Mouse (Mus musculus) bone marrow, adult 2 months (tissue): ENCODE measurements around the gene Rfng.
A peak's percentile ranks its signal among the peaks of the same experiment; 100 is the strongest.

Experiments used
- CTCF ChIP-seq: fragments of 200-500 bp; IDR thresholded peaks from 2 replicates; pipeline ENCODE4 v1.5.1; 2011; ENCODE audit warnings: low read length, control low read depth; ENCODE audit not compliant: control insufficient read depth, insufficient read depth
- POLR2A ChIP-seq: fragments of 200-500 bp; IDR thresholded peaks from 2 replicates; pipeline ENCODE4 v1.6.1; 2011; ENCODE audit warnings: low read depth, mild to moderate bottlenecking, control low read depth, low read length, borderline replicate concordance; ENCODE audit not compliant: control insufficient read depth

DNA sequence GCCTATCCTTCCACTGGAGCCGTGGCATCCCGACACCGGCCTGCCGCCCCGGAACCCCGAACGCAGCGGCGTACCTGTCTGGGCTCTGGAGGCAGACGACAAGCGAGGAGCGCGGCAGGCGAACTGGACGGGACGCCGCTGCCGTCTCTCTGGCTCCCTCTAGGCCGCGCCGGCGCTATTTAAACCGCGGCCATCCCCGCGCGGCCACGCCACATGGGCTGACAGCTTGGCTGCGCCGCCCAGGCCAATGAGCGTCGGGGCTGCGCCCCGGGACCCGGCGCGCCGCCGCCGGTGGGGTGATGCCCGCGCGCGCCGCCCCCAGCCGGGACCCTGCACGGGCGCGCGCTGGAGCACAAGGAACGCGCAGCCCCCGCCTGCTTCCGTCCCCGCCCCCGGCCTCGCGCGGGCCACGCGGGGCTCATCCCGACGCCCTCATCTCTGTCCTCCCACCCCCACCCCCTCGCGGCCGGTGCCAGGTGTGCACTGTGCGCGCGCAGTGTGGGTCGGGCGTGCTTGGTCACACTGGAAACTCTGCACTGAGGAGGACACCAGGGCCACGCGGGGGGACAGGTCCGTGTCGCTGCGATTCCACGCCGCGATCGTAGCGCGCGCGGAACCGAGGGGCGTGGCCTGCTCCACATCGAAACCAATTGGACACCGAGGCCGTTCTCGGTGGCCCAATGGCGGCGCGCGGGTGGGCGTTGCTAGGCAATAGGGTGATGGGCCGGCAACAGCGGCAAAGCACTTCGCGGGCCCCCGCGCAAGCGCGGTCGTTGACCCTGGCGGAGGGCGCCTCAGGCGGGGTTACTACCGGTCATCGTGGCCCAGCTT is 40.2 kb upstream of the Rfng start, which contains the start of gene Fasn:
- TF ChIP-seq POLR2A (peak; percentile 98), CTCF (peak; percentile 35; the same call in 1 of the 2 replicates)
